Mouse (Mus musculus) myocyte (in vitro differentiated cells): ENCODE measurements around the gene Ly75. TPM values are rescaled to one million over a fixed set of nuclear protein-coding genes. Genes with fewer than 3 reads are reported as not detected.

Source experiments
- H3K27me3 ChIP-seq: one replicate; pipeline ENCODE4 v1.6.1; 2011; ENCODE audit not compliant: control insufficient read depth, insufficient read depth, insufficient read length
- H3K36me3 ChIP-seq: one replicate; pipeline ENCODE4 v1.6.1; 2011; ENCODE audit not compliant: control insufficient read depth, insufficient read depth
- H3K4me2 ChIP-seq: one replicate; pipeline ENCODE4 v1.6.1; 2011; ENCODE audit warnings: low read depth, control low read depth
- H3K4me3 ChIP-seq: one replicate; pipeline ENCODE4 v1.5.1; 2011; ENCODE audit warnings: mild to moderate bottlenecking, control low read depth, moderate library complexity
- H3K79me2 ChIP-seq: one replicate; pipeline ENCODE4 v1.6.1; 2011; ENCODE audit not compliant: control insufficient read depth, insufficient read depth
- H3ac ChIP-seq: one replicate; pipeline ENCODE4 v1.6.1; 2011; ENCODE audit not compliant: control insufficient read depth, insufficient read length
- CEBPB ChIP-seq: IDR thresholded peaks from 2 replicates; pipeline ENCODE4 v1.6.1; 2011; ENCODE audit warnings: mild to moderate bottlenecking, moderate library complexity; ENCODE audit not compliant: poor library complexity, insufficient read depth, severe bottlenecking
- E2F4 ChIP-seq: IDR thresholded peaks from one replicate; pipeline ENCODE4 v1.6.1; 2011; ENCODE audit warnings: mild to moderate bottlenecking, control low read depth, moderate library complexity; ENCODE audit not compliant: insufficient read depth
- MAX ChIP-seq: IDR thresholded peaks from one replicate; pipeline ENCODE4 v1.6.1; 2011; ENCODE audit warnings: low read depth, mild to moderate bottlenecking, control low read depth
- MYOD1 ChIP-seq, 3 experiments: IDR thresholded peaks; one replicate each; pipeline ENCODE4 v1.6.1; 2011; ENCODE audit warnings: control low read depth in 2 of 3, low read depth in 2 of 3, mild to moderate bottlenecking in 2 of 3, moderate library complexity in 1 of 3; ENCODE audit not compliant: insufficient read length in 2 of 3, control insufficient read depth in 1 of 3
- MYOG ChIP-seq, 3 experiments: IDR thresholded peaks; one replicate each; pipeline ENCODE4 v1.6.1; 2011; ENCODE audit warnings: control low read depth in 2 of 3, low read depth in 2 of 3, mild to moderate bottlenecking in 2 of 3; ENCODE audit not compliant: insufficient read length in 2 of 3, control insufficient read depth in 1 of 3, insufficient read depth in 1 of 3
- POLR2A ChIP-seq: IDR thresholded peaks from one replicate; pipeline ENCODE4 v1.6.1; 2011; ENCODE audit warnings: low read depth, mild to moderate bottlenecking, control low read depth, moderate library complexity; ENCODE audit not compliant: insufficient read length
- POLR2AphosphoS2 ChIP-seq: IDR thresholded peaks from one replicate; pipeline ENCODE4 v1.6.1; 2011; ENCODE audit warnings: low read depth, control low read depth; ENCODE audit not compliant: insufficient read length
- REST ChIP-seq: IDR thresholded peaks from one replicate; pipeline ENCODE4 v1.6.1; 2011; ENCODE audit warnings: mild to moderate bottlenecking, control low read depth, moderate library complexity; ENCODE audit not compliant: insufficient read depth, insufficient read length
- SRF ChIP-seq: IDR thresholded peaks from one replicate; pipeline ENCODE4 v1.6.1; 2011; ENCODE audit warnings: low read depth; ENCODE audit not compliant: control insufficient read depth, insufficient read length
- TCF12 ChIP-seq: IDR thresholded peaks from one replicate; pipeline ENCODE4 v1.6.1; 2011; ENCODE audit warnings: mild to moderate bottlenecking, control low read depth; ENCODE audit not compliant: poor library complexity, insufficient read depth, severe bottlenecking
- TCF3 ChIP-seq: IDR thresholded peaks from one replicate; pipeline ENCODE4 v1.6.1; 2011; ENCODE audit warnings: low read depth, control low read depth; ENCODE audit not compliant: insufficient read length
- USF1 ChIP-seq: IDR thresholded peaks from one replicate; pipeline ENCODE4 v1.6.1; 2011; ENCODE audit warnings: low read depth, mild to moderate bottlenecking, control low read depth, moderate library complexity
- polyA plus RNA-seq: library from polyadenylated mRNA; unstranded; fragments of >200 nt; fragmentation: generic; extraction: Trizol; gene quantifications from one replicate; pipeline ENCODE4 v1.2.1, GENCODE M21; 2012; ENCODE audit warnings: missing spikeins

Gene Ly75
- polyA plus RNA-seq, 1 experiment: 2.3 TPM

GRCm38 (mm10) chr2:60362146-60362545 is 21.0 kb downstream of the Ly75 start:
- no peaks in the 10 kb centered on the region for H3K79me2 ChIP-seq
- H3K4me2 ChIP-seq: no peak overlapping the region
- H3K36me3 ChIP-seq: peaks cover 3% of the 10 kb centered on the region
- no peak overlapping the region for H3ac ChIP-seq
- no peak overlapping the region for H3K4me3 ChIP-seq
- H3K27me3 ChIP-seq: no peaks in the 10 kb centered on the region
- no peak for TF ChIP-seq E2F4
- TF ChIP-seq POLR2AphosphoS2: no peak
- no peak for TF ChIP-seq SRF
- TF ChIP-seq MYOD1 (IDR thresholded peaks at IDR 0.05; ENCODE audit: control insufficient read depth in 1 of 3, insufficient read length in 2 of 3, low read depth in 2 of 3): no peak
- TF ChIP-seq TCF12: no peak
- no peak for TF ChIP-seq MYOG (IDR thresholded peaks at IDR 0.05; ENCODE audit: control insufficient read depth in 1 of 3, insufficient read depth in 1 of 3, insufficient read length in 2 of 3, low read depth in 2 of 3)
- TF ChIP-seq MAX: no peak
- TF ChIP-seq REST: no peak
- TF ChIP-seq TCF3: no peak
- TF ChIP-seq POLR2A: no peak
- TF ChIP-seq CEBPB: no peak
- TF ChIP-seq USF1: no peak

GRCm38 (mm10) chr2:60359796-60360195 is 23.3 kb downstream of the Ly75 start:
- H3K4me3 ChIP-seq: no peak overlapping the region
- H3K79me2 ChIP-seq: no peaks in the 10 kb centered on the region
- TF ChIP-seq TCF3 (no peak), MYOG (IDR thresholded peaks at IDR 0.05; ENCODE audit: control insufficient read depth in 1 of 3, insufficient read depth in 1 of 3, insufficient read length in 2 of 3, low read depth in 2 of 3) (no peak), REST (no peak), MAX (no peak), USF1 (no peak), CEBPB (no peak), E2F4 (no peak), POLR2AphosphoS2 (no peak), MYOD1 (IDR thresholded peaks at IDR 0.05; ENCODE audit: control insufficient read depth in 1 of 3, insufficient read length in 2 of 3, low read depth in 2 of 3) (no peak), TCF12 (no peak)
- no peaks in the 10 kb centered on the region for H3K36me3 ChIP-seq
- H3K4me2 ChIP-seq: no peak overlapping the region
- H3K27me3 ChIP-seq: no peaks in the 10 kb centered on the region
- H3ac ChIP-seq: no peak overlapping the region

GRCm38 (mm10) chr2:60355388-60355683 is 27.8 kb downstream of the Ly75 start:
- no peak for TF ChIP-seq REST
- TF ChIP-seq USF1: no peak
- TF ChIP-seq TCF12: no peak
- TF ChIP-seq MYOG (IDR thresholded peaks at IDR 0.05; ENCODE audit: control insufficient read depth in 1 of 3, insufficient read depth in 1 of 3, insufficient read length in 2 of 3, low read depth in 2 of 3): no peak
- no peak for TF ChIP-seq MAX
- no peak for TF ChIP-seq POLR2A
- TF ChIP-seq TCF3: no peak
- TF ChIP-seq CEBPB: no peak
- no peak overlapping the region for H3K4me2 ChIP-seq

GRCm38 (mm10) chr2:60354541-60355387 is 28.3 kb downstream of the Ly75 start:
- H3K4me3 ChIP-seq: no peak overlapping the region
- TF ChIP-seq TCF12: no peak
- no peak for TF ChIP-seq MYOD1 (IDR thresholded peaks at IDR 0.05; ENCODE audit: control insufficient read depth in 1 of 3, insufficient read length in 2 of 3, low read depth in 2 of 3)
- TF ChIP-seq SRF: no peak
- TF ChIP-seq MAX: no peak
- TF ChIP-seq E2F4: no peak
- TF ChIP-seq MYOG (IDR thresholded peaks at IDR 0.05; ENCODE audit: control insufficient read depth in 1 of 3, insufficient read depth in 1 of 3, insufficient read length in 2 of 3, low read depth in 2 of 3): no peak
- no peak for TF ChIP-seq POLR2A
- no peak for TF ChIP-seq USF1
- no peak for TF ChIP-seq TCF3
- TF ChIP-seq CEBPB: no peak
- TF ChIP-seq POLR2AphosphoS2: no peak
- no peak for TF ChIP-seq REST
- H3K79me2 ChIP-seq: no peaks in the 10 kb centered on the region
- H3K36me3 ChIP-seq: peaks cover 5% of the 10 kb centered on the region
- no peaks in the 10 kb centered on the region for H3K27me3 ChIP-seq
- no peak overlapping the region for H3ac ChIP-seq
- H3K4me2 ChIP-seq: no peak overlapping the region

More at GRCm38 (mm10) chr2:60355388-60355683, 27.8 kb downstream of the Ly75 start:
- Histone ChIP-seq H3ac (no peak overlapping the region), H3K36me3 (peaks cover 1% of the 10 kb centered on the region), H3K79me2 (no peaks in the 10 kb centered on the region), H3K4me3 (no peak overlapping the region), H3K27me3 (no peaks in the 10 kb centered on the region)

DNA sequence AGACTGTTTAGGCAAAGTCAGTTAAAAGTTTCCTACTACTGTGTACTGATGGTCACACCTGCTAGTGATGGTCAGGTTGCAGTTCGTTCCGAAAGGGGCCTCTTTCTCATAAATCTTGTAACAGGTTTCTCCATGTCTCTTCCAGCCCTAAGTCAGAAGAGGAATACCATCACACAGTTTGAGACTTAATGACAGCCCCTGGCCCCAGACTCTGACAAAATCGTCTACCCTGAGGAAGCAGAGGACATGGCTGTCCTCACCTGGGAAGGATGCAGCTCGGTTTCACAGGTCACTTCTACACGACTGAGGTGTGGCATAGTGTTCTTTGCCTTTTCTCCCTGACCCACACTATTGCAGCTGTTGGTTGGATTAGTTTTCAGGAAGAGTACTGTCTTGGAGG is 30.8 kb downstream of the Ly75 start:
- Histone ChIP-seq H3K4me2 (no peak overlapping the region), H3K4me3 (no peak overlapping the region), H3K36me3 (peaks cover 5% of the 10 kb centered on the region), H3K79me2 (no peaks in the 10 kb centered on the region), H3K27me3 (no peaks in the 10 kb centered on the region), H3ac (no peak overlapping the region)
- TF ChIP-seq MYOG (IDR thresholded peaks at IDR 0.05; ENCODE audit: control insufficient read depth in 1 of 3, insufficient read depth in 1 of 3, insufficient read length in 2 of 3, low read depth in 2 of 3) (no peak), E2F4 (no peak), USF1 (no peak), REST (no peak), TCF12 (no peak), POLR2A (no peak), MAX (no peak), TCF3 (no peak), SRF (no peak), POLR2AphosphoS2 (no peak), CEBPB (no peak), MYOD1 (IDR thresholded peaks at IDR 0.05; ENCODE audit: control insufficient read depth in 1 of 3, insufficient read length in 2 of 3, low read depth in 2 of 3) (no peak)
